Mouse (Mus musculus) adrenal gland, postnatal 10 days (tissue): Measurements from ENCODE around the gene Def6. TPM values are rescaled to one million over a fixed set of nuclear protein-coding genes. Genes with fewer than 3 reads are reported as not detected.
A peak's percentile ranks its signal among the peaks of the same experiment; 100 is the strongest.

Source experiments
- DNase-seq: peaks from one replicate; pipeline ENCODE4 v3.0.0; 2021; ENCODE audit warnings: mixed read lengths
- total RNA-seq, 2 experiments: library from RNA; stranded (reverse); gene quantifications; 2 replicates each; pipeline ENCODE4 v1.2.3; 2021

Def6 gene
- total RNA-seq, 2 experiments from 2014 or later, result 4.7 to 6.7 TPM

- DNase-seq, result peak; percentile 51
Observed at GRCm38 (mm10) chr17:28242296-28242695, 34.7 kb downstream of the Def6 start.

GRCm38 (mm10) chr17:28244214-28244613, 36.6 kb downstream of the Def6 start:
- no peak for DNase-seq

- no peak for DNase-seq
Observed at GRCm38 (mm10) chr17:28244714-28245113, 37.1 kb downstream of the Def6 start.

GRCm38 (mm10) chr17:28246640-28247039, 39.1 kb downstream of the Def6 start:
- no peak for DNase-seq

GRCm38 (mm10) chr17:28247613-28248012, 40.0 kb downstream of the Def6 start:
- no peak for DNase-seq

- DNase-seq, result no peak
Observed at GRCm38 (mm10) chr17:28249062-28249461, 41.5 kb downstream of the Def6 start.

GRCm38 (mm10) chr17:28251579-28252280, 44.2 kb downstream of the Def6 start:
- no peak for DNase-seq

- no peak for DNase-seq
Observed at GRCm38 (mm10) chr17:28252281-28252648, 44.7 kb downstream of the Def6 start.

- DNase-seq, result peak; percentile 43
Observed at GRCm38 (mm10) chr17:28253216-28253615, 45.6 kb downstream of the Def6 start.

GRCm38 (mm10) chr17:28254804-28255203, 47.2 kb downstream of the Def6 start:
- no peak for DNase-seq

GRCm38 (mm10) chr17:28255651-28256050, 48.1 kb downstream of the Def6 start:
- no peak for DNase-seq

GRCm38 (mm10) chr17:28256651-28257328, 49.2 kb downstream of the Def6 start:
- DNase-seq, result peak; percentile 58

GRCm38 (mm10) chr17:28258325-28258724, 50.7 kb downstream of the Def6 start:
- DNase-seq, result no peak

- no peak for DNase-seq
Observed at GRCm38 (mm10) chr17:28259890-28260542, 52.4 kb downstream of the Def6 start.

GRCm38 (mm10) chr17:28260543-28260909, 52.9 kb downstream of the Def6 start:
- no peak for DNase-seq

- DNase-seq, result no peak
Observed at GRCm38 (mm10) chr17:28261795-28262194, 54.2 kb downstream of the Def6 start.

- no peak for DNase-seq
Observed at GRCm38 (mm10) chr17:28263181-28263894, 55.8 kb downstream of the Def6 start.

- DNase-seq, result no peak
Observed at GRCm38 (mm10) chr17:28267251-28267650, 59.7 kb downstream of the Def6 start.

- DNase-seq, result no peak
Observed at GRCm38 (mm10) chr17:28270165-28270564, 62.6 kb downstream of the Def6 start.

GRCm38 (mm10) chr17:28271537-28272266, 64.1 kb downstream of the Def6 start:
- DNase-seq, result peak; percentile 52

GRCm38 (mm10) chr17:28272281-28272680, 64.7 kb downstream of the Def6 start:
- DNase-seq, result peak; percentile 53

- DNase-seq, result no peak
Observed at GRCm38 (mm10) chr17:28272837-28273236, 65.3 kb downstream of the Def6 start.
